Mouse (Mus musculus): ENCODE measurements around the gene 1700088E04Rik.

Gene 1700088E04Rik

DNA sequence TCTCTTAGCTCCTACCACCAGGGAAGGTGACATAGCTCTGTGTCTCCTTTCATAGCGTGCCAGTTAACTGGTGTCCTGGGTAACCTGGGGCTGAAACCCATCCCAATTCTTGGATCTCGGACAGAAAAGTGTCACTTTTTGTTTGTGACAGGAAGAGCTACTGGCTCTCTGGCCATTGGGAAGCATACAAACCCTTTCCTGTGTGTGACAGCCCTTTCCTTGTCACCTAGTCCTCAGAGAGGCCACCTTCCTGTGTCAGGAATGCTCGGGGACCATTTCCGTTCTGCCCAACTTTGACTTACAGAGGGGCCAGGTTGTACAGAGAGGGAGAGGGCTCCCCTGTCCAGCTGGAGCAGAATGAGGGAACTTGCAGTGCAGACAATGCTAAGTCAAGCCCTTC lies 41.6 kb downstream of the 1700088E04Rik start:
- no peak for DNase-seq (ENCODE audit: low spot score in 2 of 2)

DNA sequence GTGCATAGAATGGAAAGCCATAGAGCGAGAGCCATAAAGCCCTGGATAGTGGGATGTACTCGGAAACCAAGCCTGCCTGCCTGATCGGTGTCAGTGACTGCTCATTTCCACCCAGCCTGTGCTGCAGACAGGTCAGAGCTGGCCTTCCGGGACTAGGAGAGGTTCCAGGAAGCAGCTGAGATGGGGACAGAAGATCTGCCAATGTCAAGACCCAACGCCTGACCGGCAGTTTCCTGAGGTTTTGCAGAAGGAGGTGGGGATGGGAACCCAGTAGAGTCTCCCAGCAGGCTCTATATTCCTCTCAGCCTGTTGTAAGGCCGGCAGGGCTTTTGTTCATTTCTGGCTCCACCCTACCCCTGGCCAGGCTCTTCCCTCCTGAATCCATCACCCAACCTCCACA lies 42.2 kb downstream of the 1700088E04Rik start:
- DNase-seq (ENCODE audit: low spot score in 2 of 2), result no peak

GRCm38 (mm10) chr15:79098220-79098619 lies 42.8 kb downstream of the 1700088E04Rik start:
- DNase-seq (ENCODE audit: low spot score in 2 of 2), result no peak

GRCm38 (mm10) chr15:79097611-79098025 lies 43.4 kb downstream of the 1700088E04Rik start:
- no peak for DNase-seq (ENCODE audit: low spot score in 2 of 2)

GRCm38 (mm10) chr15:79097135-79097534 lies 43.9 kb downstream of the 1700088E04Rik start:
- DNase-seq (ENCODE audit: low spot score in 2 of 2), result no peak

GRCm38 (mm10) chr15:79096556-79096955 lies 44.5 kb downstream of the 1700088E04Rik start:
- no peak for DNase-seq (ENCODE audit: low spot score in 2 of 2)

DNA sequence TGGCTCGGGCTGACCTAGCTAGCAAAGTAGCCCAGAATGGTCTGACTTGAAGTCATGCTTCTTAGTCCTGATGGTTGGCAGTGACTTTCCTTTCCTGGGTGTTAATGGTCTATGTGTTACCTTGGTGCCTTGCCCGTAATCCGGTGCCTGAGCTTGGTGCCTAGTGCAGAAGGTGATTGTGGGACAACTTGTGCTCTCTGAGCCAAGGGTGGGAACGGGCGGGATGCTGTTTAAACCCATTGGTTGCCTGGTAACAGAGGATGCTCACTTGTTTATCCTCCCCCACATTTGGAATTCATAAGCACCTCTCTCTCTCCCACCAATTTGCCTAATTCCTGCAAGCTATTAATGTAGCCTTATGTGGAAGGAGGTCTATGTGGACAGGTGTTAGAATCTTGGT lies 45.6 kb downstream of the 1700088E04Rik start:
- DNase-seq (ENCODE audit: low spot score in 2 of 2), result no peak

DNA sequence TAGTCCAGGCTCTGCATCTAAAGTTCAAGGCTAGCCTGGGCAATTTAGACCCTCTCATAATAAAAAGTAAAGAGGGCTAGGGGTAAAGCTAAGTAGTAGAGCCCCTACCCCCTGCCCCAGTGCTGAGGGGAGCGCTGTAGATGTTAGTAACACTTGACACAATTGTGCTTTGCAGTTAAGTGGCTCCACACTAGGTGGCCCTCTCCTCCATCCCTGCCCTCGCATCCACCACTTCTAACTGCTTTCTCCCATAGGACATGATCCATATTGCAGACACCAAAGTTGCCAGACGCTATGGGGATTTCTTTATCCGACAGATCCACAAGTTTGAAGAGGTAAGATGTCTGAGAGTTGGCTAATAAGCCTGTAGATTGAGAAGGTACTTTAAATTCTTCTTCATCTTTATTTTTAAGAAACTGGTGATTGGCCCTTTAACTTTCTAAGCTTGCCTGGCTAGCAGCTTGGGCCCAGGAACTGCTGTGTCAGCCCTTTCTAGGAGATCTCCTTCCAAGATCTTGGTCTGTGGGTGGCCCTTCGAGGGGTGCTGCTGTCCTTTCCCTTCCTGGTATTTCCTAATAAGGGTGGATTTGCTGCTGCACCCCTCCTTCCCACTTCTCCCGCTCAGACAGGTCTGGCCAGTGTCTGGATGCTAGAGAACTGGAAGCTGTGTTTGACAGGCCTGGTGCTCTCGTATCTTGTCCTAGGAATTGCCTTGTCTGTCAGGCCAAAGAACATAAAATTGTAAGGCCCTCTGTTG lies 47.8 kb downstream of the 1700088E04Rik start:
- no peak for DNase-seq (ENCODE audit: low spot score in 2 of 2)

- no peak for DNase-seq (ENCODE audit: low spot score in 2 of 2)
Measured at GRCm38 (mm10) chr15:79092284-79092683, 48.8 kb downstream of the 1700088E04Rik start.

- DNase-seq (ENCODE audit: low spot score in 2 of 2), result no peak
Measured at GRCm38 (mm10) chr15:79079567-79079966, 61.5 kb downstream of the 1700088E04Rik start.

Measured in spleen, postnatal 4 days (tissue).